Mouse (Mus musculus): ENCODE data around the gene Car14. TPM values are rescaled to one million over a fixed set of nuclear protein-coding genes. Genes with fewer than 3 reads are reported as not detected.
A peak's percentile ranks its signal among the peaks of the same experiment; 100 is the strongest.

Car14 gene
- polyA plus RNA-seq, 1 experiment from 2014 or later = 0.12 TPM

DNA sequence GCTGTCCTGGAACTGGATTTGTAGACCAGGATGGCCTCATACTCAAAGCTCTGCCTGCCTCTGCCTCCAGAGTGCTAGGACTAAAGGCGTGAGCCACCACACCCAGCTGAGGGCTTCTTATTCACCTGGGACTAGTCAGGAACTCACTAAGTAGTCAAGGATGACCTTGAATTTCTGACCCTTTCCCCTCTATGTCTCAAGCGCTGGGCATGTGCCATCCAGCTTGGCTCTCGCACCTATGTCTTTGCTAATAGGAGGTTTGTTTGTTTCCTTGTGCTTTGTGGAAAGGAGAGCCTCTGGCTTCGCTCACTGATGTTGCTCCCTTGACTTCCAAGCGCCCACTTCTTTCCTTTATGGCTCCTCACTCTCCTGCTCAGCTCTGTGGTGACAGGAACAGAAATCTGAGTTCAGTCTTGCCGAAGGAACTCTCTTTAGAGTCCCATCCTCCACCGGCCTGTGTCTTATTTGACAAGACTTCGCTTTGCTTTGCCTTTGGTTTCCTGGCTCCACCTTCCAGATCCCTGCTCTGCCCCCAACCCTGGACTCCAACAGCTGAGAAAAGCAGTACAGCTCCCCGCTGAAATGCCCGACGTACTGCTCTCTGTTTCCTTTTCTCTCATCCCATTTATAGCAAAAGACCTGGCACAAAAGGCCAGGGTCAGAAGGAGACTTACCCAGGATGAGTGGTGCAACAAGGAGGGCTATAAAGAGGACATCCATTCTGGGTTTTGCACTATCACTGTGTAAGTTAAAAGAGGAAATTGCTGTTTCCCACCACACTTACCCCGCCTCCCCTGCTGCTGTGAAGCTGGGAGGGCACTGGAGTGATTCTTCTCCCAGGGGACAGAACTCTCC, 13.1 kb downstream of the Car14 start, which contains the start of gene BC028528:
Gene BC028528, minus strand, starts transcription at position 795 of the 855 bp plus-strand sequence.
- 22% methylated on average over 12 of the region's 12 CpGs for WGBS
- no peaks in the 10 kb centered on the region for H3K36me3 ChIP-seq (ENCODE audit: control insufficient read depth, insufficient read depth, low read length)
- H3K27ac ChIP-seq (ENCODE audit: low read depth, low read length) = peak within 1 kb of the TSS; percentile 55
- no peaks in the 10 kb centered on the region for H3K27me3 ChIP-seq (ENCODE audit: control insufficient read depth, insufficient read depth, low read length)
- ATAC-seq (ENCODE audit: low read depth) = no peak
- no peaks in the 10 kb centered on the region for H3K9me3 ChIP-seq (ENCODE audit: control insufficient read depth, low read length)
- H3K9ac ChIP-seq (replicated peaks; ENCODE audit: low read depth, low read length) = peak within 1 kb of the TSS; percentile 32; the same call in 1 of the 2 replicates
- peak within 1 kb of the TSS; percentile 9; the same call in 1 of the 2 replicates for H3K4me3 ChIP-seq (ENCODE audit: low read depth, low read length)
- H3K4me1 ChIP-seq (ENCODE audit: control insufficient read depth, insufficient read depth, low read length) = peaks cover 9% of the 10 kb centered on the region
- peak within 1 kb of the TSS; percentile 27; the same call in 1 of the 2 replicates for H3K4me2 ChIP-seq (ENCODE audit: low read depth, low read length)

DNA sequence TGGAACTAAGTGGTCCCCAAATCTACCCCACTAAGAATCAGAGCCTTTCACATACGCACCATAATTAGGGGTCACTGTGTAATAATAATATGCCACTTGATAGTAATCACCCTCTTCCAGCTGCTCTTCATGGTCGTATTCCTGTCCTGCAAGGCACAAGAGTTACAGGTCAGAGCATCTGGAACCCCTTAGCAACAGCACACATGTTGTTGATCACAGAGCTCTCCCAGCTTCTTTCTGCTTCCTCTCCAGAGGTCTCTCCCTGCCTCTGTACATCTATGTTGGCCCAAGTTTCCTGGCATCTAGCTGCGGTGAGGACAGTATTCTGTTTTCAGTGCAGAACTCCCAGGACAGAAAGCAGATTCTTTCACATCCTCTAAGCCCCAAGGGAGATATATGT, 14.8 kb downstream of the Car14 start:
- Histone ChIP-seq H3K36me3 (ENCODE audit: control insufficient read depth, insufficient read depth, low read length) (no peaks in the 10 kb centered on the region), H3K4me1 (ENCODE audit: control insufficient read depth, insufficient read depth, low read length) (0 out of 2 replicates have a peak, but pooled peaks cover 4% of the 10 kb centered on the region), H3K4me3 (ENCODE audit: low read depth, low read length) (no peak overlapping the region), H3K9ac (replicated peaks; ENCODE audit: low read depth, low read length) (no peak overlapping the region), H3K27me3 (ENCODE audit: control insufficient read depth, insufficient read depth, low read length) (no peaks in the 10 kb centered on the region), H3K27ac (ENCODE audit: low read depth, low read length) (no peak overlapping the region), H3K4me2 (ENCODE audit: low read depth, low read length) (no peak overlapping the region), H3K9me3 (ENCODE audit: control insufficient read depth, low read length) (no peaks in the 10 kb centered on the region)
- 83% methylated on average over 3 of the region's 3 CpGs for WGBS
- no peak for ATAC-seq (ENCODE audit: low read depth)

DNA sequence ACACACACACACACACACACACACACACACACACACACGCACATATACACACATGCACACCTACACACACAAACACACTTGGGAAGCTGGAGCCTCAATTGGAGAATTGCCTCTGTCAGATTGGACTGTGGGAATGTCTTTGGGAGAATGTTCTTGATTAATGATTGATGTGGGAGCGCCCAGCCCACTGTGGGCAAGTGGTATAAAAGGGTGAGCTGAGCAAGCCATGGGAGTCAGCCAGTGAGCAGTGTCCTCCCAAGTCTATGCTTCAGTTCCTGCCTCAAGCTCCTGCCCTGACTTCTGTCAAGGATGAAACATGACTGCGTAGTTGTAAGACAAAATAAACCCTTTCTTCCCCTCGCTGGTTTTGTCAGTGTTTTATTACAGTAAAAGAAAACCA, 16.9 kb downstream of the Car14 start:
- WGBS = 68% methylated on average over 4 of the region's 4 CpGs

DNA sequence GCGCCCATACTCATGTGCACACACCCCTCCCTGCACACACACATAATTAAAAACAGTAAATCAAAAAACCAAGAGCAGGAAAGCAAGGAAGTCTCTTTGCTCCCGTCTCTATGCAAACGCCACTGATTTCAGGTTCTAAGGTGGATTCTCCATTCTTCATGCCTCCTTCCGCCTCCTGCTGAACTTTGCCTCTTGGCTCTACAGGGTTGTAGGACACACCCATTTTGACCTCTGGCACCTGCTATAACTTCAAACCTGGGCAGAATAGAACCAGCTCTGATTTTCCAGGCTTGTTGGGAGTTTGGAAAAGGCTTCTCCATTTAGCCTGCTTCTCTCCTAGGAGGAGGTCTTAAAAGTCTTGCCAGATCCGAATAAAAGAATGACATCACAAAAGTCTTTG, 20.1 kb downstream of the Car14 start:
- H3K4me1 ChIP-seq (ENCODE audit: control insufficient read depth, insufficient read depth, low read length) = peaks cover 7% of the 10 kb centered on the region; the same call in 1 of the 2 replicates
- 83% methylated on average over 5 of the region's 5 CpGs for WGBS

More for the DNA sequence above, 16.9 kb downstream of the Car14 start:
- no peak overlapping the region for H3K9ac ChIP-seq (replicated peaks; ENCODE audit: low read depth, low read length)
- ATAC-seq (ENCODE audit: low read depth) = no peak
- no peaks in the 10 kb centered on the region for H3K27me3 ChIP-seq (ENCODE audit: control insufficient read depth, insufficient read depth, low read length)
- H3K9me3 ChIP-seq (ENCODE audit: control insufficient read depth, low read length) = no peaks in the 10 kb centered on the region
- no peak overlapping the region for H3K4me2 ChIP-seq (ENCODE audit: low read depth, low read length)
- H3K4me1 ChIP-seq (ENCODE audit: control insufficient read depth, insufficient read depth, low read length) = peaks cover 3% of the 10 kb centered on the region; the same call in 1 of the 2 replicates
- no peaks in the 10 kb centered on the region for H3K36me3 ChIP-seq (ENCODE audit: control insufficient read depth, insufficient read depth, low read length)
- H3K4me3 ChIP-seq (ENCODE audit: low read depth, low read length) = no peak overlapping the region
- H3K27ac ChIP-seq (ENCODE audit: low read depth, low read length) = no peak overlapping the region

DNA sequence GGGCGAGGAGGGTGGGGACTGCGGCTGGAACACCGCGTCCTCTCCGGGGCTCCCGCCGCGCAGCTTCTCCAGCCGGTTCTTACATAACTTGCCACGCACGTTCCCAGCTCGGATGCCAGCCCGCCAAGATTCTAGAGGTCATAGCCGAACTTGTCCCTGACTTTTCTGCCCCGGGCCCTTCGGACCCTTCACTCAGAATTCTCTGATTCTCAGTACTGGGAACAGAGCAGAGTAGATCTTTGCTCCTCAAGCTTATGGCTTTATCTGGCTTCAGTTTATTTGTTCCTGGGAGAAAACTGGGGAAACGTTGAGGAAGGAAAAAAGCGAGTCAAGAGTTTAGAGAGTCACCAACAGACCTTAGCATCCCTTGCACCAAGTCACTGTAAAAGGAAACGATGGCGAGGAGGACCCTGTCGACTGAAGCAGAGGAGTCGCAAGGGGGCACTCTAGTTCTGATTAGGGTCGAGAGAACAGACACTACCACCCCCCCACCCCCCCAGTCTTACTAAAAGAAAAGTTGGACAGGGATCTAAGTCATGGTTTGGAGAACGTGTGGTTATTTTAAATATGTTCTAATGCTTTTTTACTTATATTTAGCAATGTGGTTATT, 21.6 kb downstream of the Car14 start:
- Histone ChIP-seq H3K27ac (ENCODE audit: low read depth, low read length) (no peak overlapping the region), H3K9me3 (ENCODE audit: control insufficient read depth, low read length) (no peaks in the 10 kb centered on the region), H3K9ac (replicated peaks; ENCODE audit: low read depth, low read length) (no peak overlapping the region; the same call in 1 of the 2 replicates), H3K4me1 (ENCODE audit: control insufficient read depth, insufficient read depth, low read length) (peaks cover 7% of the 10 kb centered on the region; the same call in 1 of the 2 replicates), H3K4me2 (ENCODE audit: low read depth, low read length) (peak overlapping the region; percentile 98), H3K27me3 (ENCODE audit: control insufficient read depth, insufficient read depth, low read length) (no peaks in the 10 kb centered on the region), H3K4me3 (ENCODE audit: low read depth, low read length) (peak overlapping the region; percentile 50), H3K36me3 (ENCODE audit: control insufficient read depth, insufficient read depth, low read length) (no peaks in the 10 kb centered on the region)
- no peak for ATAC-seq (ENCODE audit: low read depth)
- 4% methylated on average over 24 of the region's 24 CpGs for WGBS

More for the DNA sequence above, 20.1 kb downstream of the Car14 start:
- no peaks in the 10 kb centered on the region for H3K9me3 ChIP-seq (ENCODE audit: control insufficient read depth, low read length)
- H3K36me3 ChIP-seq (ENCODE audit: control insufficient read depth, insufficient read depth, low read length) = no peaks in the 10 kb centered on the region
- no peaks in the 10 kb centered on the region for H3K27me3 ChIP-seq (ENCODE audit: control insufficient read depth, insufficient read depth, low read length)
- no peak overlapping the region for H3K9ac ChIP-seq (replicated peaks; ENCODE audit: low read depth, low read length)
- H3K4me2 ChIP-seq (ENCODE audit: low read depth, low read length) = no peak overlapping the region
- no peak overlapping the region for H3K27ac ChIP-seq (ENCODE audit: low read depth, low read length)
- H3K4me3 ChIP-seq (ENCODE audit: low read depth, low read length) = no peak overlapping the region
- no peak for ATAC-seq (ENCODE audit: low read depth)

DNA sequence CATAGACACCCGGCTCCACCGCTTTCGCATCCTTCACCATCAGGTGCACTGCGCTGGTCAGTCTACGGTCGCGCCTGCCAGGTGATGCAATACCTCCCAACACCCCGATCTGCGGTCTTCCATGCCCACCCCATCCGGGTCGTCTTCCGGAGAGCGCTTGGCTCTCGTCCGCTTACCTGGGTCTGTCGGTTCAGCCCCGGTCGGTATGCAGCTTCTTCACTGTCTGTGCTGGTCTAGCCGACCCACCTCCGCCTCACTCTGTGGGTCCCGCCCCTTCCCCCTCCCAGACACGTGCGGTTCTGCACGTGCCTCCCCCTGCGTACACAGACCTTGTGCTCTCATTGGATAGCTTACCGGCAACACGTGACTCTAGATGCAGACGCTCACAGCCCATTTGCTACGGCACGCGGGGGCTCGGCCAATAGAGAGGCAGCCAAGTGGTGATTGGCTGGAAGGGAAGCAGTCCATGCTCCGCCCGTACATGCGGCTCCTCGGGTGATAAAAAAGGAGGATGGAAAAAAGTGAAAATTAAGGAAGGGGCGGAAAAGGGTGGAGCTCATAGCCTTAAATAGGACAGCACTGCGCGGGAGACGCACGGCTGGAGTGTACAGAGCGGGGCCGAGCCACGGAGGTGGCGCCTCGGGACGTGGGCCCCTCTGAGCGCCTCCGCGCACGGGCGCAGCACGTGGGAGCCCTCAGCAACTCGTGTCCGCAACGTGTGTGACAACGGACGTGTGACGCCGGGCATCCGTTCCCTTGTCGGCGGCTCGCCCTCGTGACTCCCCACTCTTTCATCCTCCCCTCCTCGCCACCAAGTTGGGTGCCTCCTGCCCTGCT, 22.3 kb downstream of the Car14 start, which contains the start of gene Ciart:
Gene Ciart, minus strand, starts transcription at position 273 of the 837 bp plus-strand sequence.
- WGBS = under 1% methylated on average over 65 of the region's 66 CpGs
- peak within 1 kb of the TSS; percentile 50 for H3K4me3 ChIP-seq (ENCODE audit: low read depth, low read length)
- H3K27ac ChIP-seq (ENCODE audit: low read depth, low read length) = no peak within 1 kb of the TSS
- no peaks in the 10 kb centered on the region for H3K36me3 ChIP-seq (ENCODE audit: control insufficient read depth, insufficient read depth, low read length)
- ATAC-seq (ENCODE audit: low read depth) = peak; percentile 100
- H3K9me3 ChIP-seq (ENCODE audit: control insufficient read depth, low read length) = no peaks in the 10 kb centered on the region
- peak within 1 kb of the TSS; percentile 32; the same call in 1 of the 2 replicates for H3K9ac ChIP-seq (replicated peaks; ENCODE audit: low read depth, low read length)
- H3K4me1 ChIP-seq (ENCODE audit: control insufficient read depth, insufficient read depth, low read length) = peaks cover 7% of the 10 kb centered on the region; the same call in 1 of the 2 replicates
- no peaks in the 10 kb centered on the region for H3K27me3 ChIP-seq (ENCODE audit: control insufficient read depth, insufficient read depth, low read length)
- peak within 1 kb of the TSS; percentile 98 for H3K4me2 ChIP-seq (ENCODE audit: low read depth, low read length)

DNA sequence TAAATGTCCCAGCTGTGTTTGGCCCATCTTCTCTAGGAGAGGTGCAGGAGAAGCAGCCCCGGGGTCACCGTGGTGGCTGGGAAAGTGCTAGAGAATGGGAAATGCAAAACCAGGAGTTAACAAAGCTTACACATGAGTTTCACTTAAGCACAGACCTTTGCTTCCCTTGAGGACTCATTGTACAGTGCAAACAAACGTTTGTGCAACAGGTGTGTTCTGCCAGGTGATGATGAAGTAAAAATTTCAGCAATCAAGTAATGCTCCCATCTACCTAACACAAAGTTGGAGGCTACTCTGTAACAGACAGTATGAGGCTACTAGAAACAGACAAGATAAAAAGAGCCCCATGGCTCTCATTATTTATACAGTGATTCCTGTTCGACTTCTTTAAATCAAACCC, 25.4 kb downstream of the Car14 start:
- Histone ChIP-seq H3K9ac (replicated peaks; ENCODE audit: low read depth, low read length) (no peak overlapping the region), H3K36me3 (ENCODE audit: control insufficient read depth, insufficient read depth, low read length) (no peaks in the 10 kb centered on the region), H3K27ac (ENCODE audit: low read depth, low read length) (no peak overlapping the region), H3K4me3 (ENCODE audit: low read depth, low read length) (no peak overlapping the region), H3K27me3 (ENCODE audit: control insufficient read depth, insufficient read depth, low read length) (no peaks in the 10 kb centered on the region), H3K4me2 (ENCODE audit: low read depth, low read length) (no peak overlapping the region), H3K4me1 (ENCODE audit: control insufficient read depth, insufficient read depth, low read length) (peaks cover 7% of the 10 kb centered on the region; the same call in 1 of the 2 replicates), H3K9me3 (ENCODE audit: control insufficient read depth, low read length) (no peaks in the 10 kb centered on the region)
- WGBS = 91% methylated on average over 4 of the region's 4 CpGs
- no peak for ATAC-seq (ENCODE audit: low read depth)

DNA sequence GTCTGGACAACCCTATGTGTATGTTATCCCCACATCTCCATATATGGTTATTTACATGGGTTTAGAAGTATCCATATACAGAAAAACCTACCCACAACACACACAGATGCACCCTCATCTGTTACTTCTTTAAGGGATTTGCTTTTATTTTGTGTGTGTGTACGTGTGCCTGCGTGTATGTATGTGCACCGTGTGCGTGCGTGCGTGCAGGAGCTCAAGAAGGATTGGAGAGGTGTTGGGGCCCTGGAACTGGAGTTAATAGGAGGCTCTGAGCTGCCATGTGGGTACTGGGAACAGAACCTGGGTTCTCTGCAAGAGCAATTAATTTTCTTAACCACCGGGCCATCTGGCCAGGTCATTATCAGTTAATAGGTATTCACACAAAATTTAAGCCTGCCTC, 32.4 kb downstream of the Car14 start:
- Histone ChIP-seq H3K4me1 (ENCODE audit: control insufficient read depth, insufficient read depth, low read length) (peaks cover 14% of the 10 kb centered on the region), H3K9me3 (ENCODE audit: control insufficient read depth, low read length) (no peaks in the 10 kb centered on the region), H3K4me2 (ENCODE audit: low read depth, low read length) (peak overlapping the region; percentile 74), H3K27ac (ENCODE audit: low read depth, low read length) (no peak overlapping the region), H3K4me3 (ENCODE audit: low read depth, low read length) (peak overlapping the region; percentile 70), H3K36me3 (ENCODE audit: control insufficient read depth, insufficient read depth, low read length) (peaks cover 8% of the 10 kb centered on the region; the same call in 1 of the 2 replicates), H3K27me3 (ENCODE audit: control insufficient read depth, insufficient read depth, low read length) (no peaks in the 10 kb centered on the region), H3K9ac (replicated peaks; ENCODE audit: low read depth, low read length) (peak overlapping the region; percentile 62)
- whole genome bisulfite sequencing = 86% methylated on average over 7 of the region's 7 CpGs
- ATAC-seq (ENCODE audit: low read depth) = no peak

Data from neural tube, embryonic 14.5 days (tissue).